Mouse (Mus musculus) B cell, adult 67 days (primary cell): ENCODE data around the gene Olfr1510. TPM values are rescaled to one million over a fixed set of nuclear protein-coding genes. Genes with fewer than 3 reads are reported as not detected.

ENCODE experiments used
- total RNA-seq, 2 experiments: library from RNA; stranded (reverse); gene quantifications; 4 replicates each; pipeline ENCODE4 v1.2.4; 2023

The Olfr1510 gene
- total RNA-seq, result not detected

DNA sequence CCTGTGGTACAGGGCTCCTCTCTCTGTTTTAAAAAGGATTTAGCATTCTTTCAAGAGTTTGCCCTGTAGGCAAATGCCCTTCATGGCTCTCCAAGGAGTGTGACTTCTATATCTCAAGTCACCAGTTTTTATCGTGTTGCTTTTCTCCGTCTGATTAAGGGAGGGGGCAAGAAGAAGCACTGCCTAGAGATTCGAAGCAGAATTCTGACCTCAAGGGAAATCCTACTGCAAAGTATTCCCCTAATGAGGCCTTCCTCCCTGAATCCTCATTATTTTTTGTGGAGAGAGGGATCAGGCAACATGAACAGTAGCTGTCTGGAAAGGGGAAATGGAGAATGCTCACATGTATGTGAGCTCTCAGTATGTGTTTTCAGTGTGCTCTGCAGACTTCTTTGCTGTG is at the start of gene Olfr1510:
Gene Olfr1510, minus strand, starts transcription at position 101 of the 400 bp plus-strand sequence.

DNA sequence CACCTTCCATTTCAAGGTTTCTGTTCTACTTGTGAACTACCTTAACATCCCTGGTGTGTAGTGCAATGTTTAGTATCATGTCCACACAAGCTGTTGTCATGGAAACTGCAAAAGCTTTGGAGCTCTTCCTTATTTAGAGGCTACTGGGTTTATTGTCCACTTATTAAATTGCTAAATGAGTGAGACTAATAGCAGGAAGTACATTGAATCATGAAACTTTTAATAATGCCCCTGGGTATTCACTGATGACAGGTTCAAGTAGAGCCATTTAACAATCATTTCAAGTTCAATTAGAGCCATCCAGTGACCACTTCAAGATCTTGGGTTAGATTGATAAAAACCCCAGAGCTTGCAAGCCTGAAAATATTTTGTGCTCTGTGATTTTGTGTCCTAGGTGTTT is 28.5 kb upstream of the Olfr1510 start, which contains the start of gene Olfr1509:
Gene Olfr1509, plus strand, starts transcription at position 301 of the 400 bp plus-strand sequence.

GRCm38 (mm10) chr14:52397279-52397678 is 16.9 kb downstream of the Olfr1510 start, which contains the start of gene Olfr1511:
Gene Olfr1511, minus strand, starts transcription at chr14:52397379.

GRCm38 (mm10) chr14:52379068-52379467 is 35.1 kb downstream of the Olfr1510 start, which contains the start of gene Olfr1512:
Gene Olfr1512, minus strand, starts transcription at chr14:52379168.

Other genes starting within 250 kb of the Olfr1510 start
- gene Supt16, start 217.0 kb downstream of the Olfr1510 start, total RNA-seq, result 10 to 100 TPM; 74.7 to 77.2 TPM
- 100 to 1,000 TPM; 291 to 342 TPM for gene Chd8, start 156.6 kb downstream of the Olfr1510 start, total RNA-seq
- 100 to 1,000 TPM; 110 to 120 TPM for gene Tox4, start 135.2 kb downstream of the Olfr1510 start, total RNA-seq
- 10 to 100 TPM; 16.8 to 21.7 TPM for gene Rab2b, start 134.8 kb downstream of the Olfr1510 start, total RNA-seq
- 10 to 100 TPM; 73.7 to 98.8 TPM for gene Mettl3, start 109.2 kb downstream of the Olfr1510 start, total RNA-seq
- under 1 TPM in 1 of 2 experiments, not detected in 1; 0.09 TPM for gene Sall2, start 85.6 kb downstream of the Olfr1510 start, total RNA-seq
- gene Olfr1513, start 58.0 kb downstream of the Olfr1510 start, total RNA-seq, result not detected
- gene Olfr1512, start 35.2 kb downstream of the Olfr1510 start, total RNA-seq, result not detected
- not detected for gene Olfr1511, start 17.0 kb downstream of the Olfr1510 start, total RNA-seq
- not detected for gene Olfr1509, start 28.6 kb upstream of the Olfr1510 start, total RNA-seq
- gene Olfr1508, start 53.1 kb upstream of the Olfr1510 start, total RNA-seq, result not detected
- not detected for gene Olfr1507, start 81.4 kb upstream of the Olfr1510 start, total RNA-seq